In genomic region chr13:46542782-46543181, GRCm38 (mm10) we compare ENCODE assay signal across 18 mouse cellular contexts. TPM values are rescaled to one million over a fixed set of nuclear protein-coding genes. Genes with fewer than 3 reads are reported as not detected.
DNase-seq lines count a peak whose midpoint lies in the region; ATAC-seq and TF ChIP-seq lines count a peak whose summit lies in the region.
"Had no signal": no experiment of that assay in that cellular context is flagged by ENCODE, and none has a peak within 500 bp of the region (broad histone marks: within the 10 kb centered on the region; RNA-seq: fewer than 3 reads in every experiment).

No protein-coding gene starts in this region.

- ATAC-seq in forebrain, embryonic 13.5 days, result peak; percentile 86
- ATAC-seq in forebrain, postnatal 0 days, result peak; percentile 77
- no peak for ATAC-seq in midbrain, postnatal 0 days (ENCODE audit: low FRiP score)
- ATAC-seq in heart, embryonic 11.5 days (replicated peaks; ENCODE audit: insufficient number of reproducible peaks, low FRiP score, low TSS enrichment), result no peak
- ATAC-seq: inflammation-experienced regulatory T-cells, adult 6 months had no signal

- H3K4me3 ChIP-seq in forebrain, embryonic 13.5 days, result no peak overlapping the region
- no peak overlapping the region for H3K4me3 ChIP-seq in forebrain, postnatal 0 days (ENCODE audit: low read depth, low read length)
- H3K4me3 ChIP-seq in midbrain, postnatal 0 days (ENCODE audit: low read depth, low read length), result no peak overlapping the region
- no peak overlapping the region for H3K4me3 ChIP-seq in cerebellum, adult 2 months (replicated peaks; ENCODE audit: insufficient read depth, low read depth, low read length)
- no peak overlapping the region for H3K4me3 ChIP-seq in heart, embryonic 11.5 days (ENCODE audit: low read depth, low read length)
- H3K4me3 ChIP-seq: embryonic facial prominence, embryonic 12.5 days; heart, adult 2 months; limb, embryonic 12.5 days; liver, embryonic 13.5 days; lung, embryonic 15.5 days had no signal

- no peaks in the 10 kb centered on the region for H3K36me3 ChIP-seq in forebrain, embryonic 13.5 days (ENCODE audit: poor library complexity, severe bottlenecking)
- H3K36me3 ChIP-seq in forebrain, postnatal 0 days (ENCODE audit: insufficient read depth), result no peaks in the 10 kb centered on the region
- H3K36me3 ChIP-seq in midbrain, postnatal 0 days (ENCODE audit: insufficient read depth, low read length), result no peaks in the 10 kb centered on the region
- H3K36me3 ChIP-seq in heart, embryonic 11.5 days (ENCODE audit: control insufficient read depth, insufficient read depth, low read length), result 0 out of 2 replicates have a peak, but pooled peaks cover 3% of the 10 kb centered on the region
- H3K36me3 ChIP-seq: embryonic facial prominence, embryonic 12.5 days; limb, embryonic 12.5 days; liver, embryonic 13.5 days; lung, embryonic 15.5 days had no signal

- no peaks in the 10 kb centered on the region for H3K9me3 ChIP-seq in forebrain, embryonic 13.5 days (replicated peaks)
- no peaks in the 10 kb centered on the region for H3K9me3 ChIP-seq in forebrain, postnatal 0 days (ENCODE audit: low read length)
- H3K9me3 ChIP-seq in midbrain, postnatal 0 days (ENCODE audit: low read length), result no peaks in the 10 kb centered on the region
- H3K9me3 ChIP-seq in heart, embryonic 11.5 days (replicated peaks; ENCODE audit: control insufficient read depth, low read length), result no peaks in the 10 kb centered on the region
- H3K9me3 ChIP-seq: embryonic facial prominence, embryonic 12.5 days; limb, embryonic 12.5 days; liver, embryonic 13.5 days; lung, embryonic 15.5 days had no signal

- peak; percentile 48 for DNase-seq in left cerebral cortex, postnatal 4 days
- DNase-seq in left cerebral cortex, adult 8-10 months (ENCODE audit: low spot score in 2 of 2), result no peak
- peak; percentile 54 for DNase-seq in forebrain, postnatal 0 days
- DNase-seq in midbrain, postnatal 0 days (ENCODE audit: low spot score), result peak; percentile 68
- DNase-seq in cerebellum, adult 2 months, result no peak
- DNase-seq: adrenal gland, postnatal 36 days; cerebellum, adult 9-10 months; heart, adult 2 months; liver, embryonic 13.5 days; right cerebral cortex, adult 18-20 months; spleen, adult 18-20 months; thymus, adult 2 months had no signal

- TF ChIP-seq POLR2A in cerebellum, adult 2 months (IDR thresholded peaks at IDR 0.05; ENCODE audit: borderline replicate concordance, insufficient read depth, low read length), result no peak

- no peak overlapping the region for H3K4me2 ChIP-seq in forebrain, embryonic 13.5 days
- H3K4me2 ChIP-seq in forebrain, postnatal 0 days (ENCODE audit: low read depth), result no peak overlapping the region
- no peak overlapping the region for H3K4me2 ChIP-seq in midbrain, postnatal 0 days (ENCODE audit: low read depth, low read length, poor library complexity, severe bottlenecking)
- H3K4me2 ChIP-seq in heart, embryonic 11.5 days, result no peak overlapping the region
- H3K4me2 ChIP-seq: embryonic facial prominence, embryonic 12.5 days; limb, embryonic 12.5 days; liver, embryonic 13.5 days; lung, embryonic 15.5 days had no signal

- peak overlapping the region; percentile 81 for H3K27ac ChIP-seq in forebrain, embryonic 13.5 days
- no peak overlapping the region; the same call in 1 of the 2 replicates for H3K27ac ChIP-seq in forebrain, postnatal 0 days (ENCODE audit: low read depth, low read length)
- H3K27ac ChIP-seq in midbrain, postnatal 0 days (ENCODE audit: low read depth, low read length), result no peak overlapping the region
- H3K27ac ChIP-seq in cerebellum, adult 2 months (ENCODE audit: insufficient read depth, low read length), result no peak overlapping the region
- H3K27ac ChIP-seq in heart, embryonic 11.5 days (ENCODE audit: low read depth, low read length), result no peak overlapping the region; the same call in 1 of the 2 replicates
- H3K27ac ChIP-seq: embryonic facial prominence, embryonic 12.5 days; heart, adult 2 months; limb, embryonic 12.5 days; liver, embryonic 13.5 days; lung, embryonic 15.5 days had no signal

- intact Hi-C loops in left cerebral cortex, postnatal 4 days (cut with DNase I), result no loop called here

- H3K27me3 ChIP-seq in forebrain, embryonic 13.5 days, result no peaks in the 10 kb centered on the region
- H3K27me3 ChIP-seq in forebrain, postnatal 0 days (ENCODE audit: insufficient read depth, low read length), result no peaks in the 10 kb centered on the region
- H3K27me3 ChIP-seq in midbrain, postnatal 0 days (ENCODE audit: insufficient read depth, low read length), result no peaks in the 10 kb centered on the region
- H3K27me3 ChIP-seq in cerebellum, adult 2 months (ENCODE audit: control insufficient read depth, insufficient read depth, low read length), result no peaks in the 10 kb centered on the region
- no peaks in the 10 kb centered on the region for H3K27me3 ChIP-seq in heart, embryonic 11.5 days (ENCODE audit: control insufficient read depth, insufficient read depth, low read length)
- H3K27me3 ChIP-seq: embryonic facial prominence, embryonic 12.5 days; limb, embryonic 12.5 days; liver, embryonic 13.5 days; lung, embryonic 15.5 days had no signal

- no peak overlapping the region for H3K9ac ChIP-seq in forebrain, embryonic 13.5 days
- no peak overlapping the region for H3K9ac ChIP-seq in forebrain, postnatal 0 days
- H3K9ac ChIP-seq in midbrain, postnatal 0 days (replicated peaks; ENCODE audit: low read length, poor library complexity, severe bottlenecking), result no peak overlapping the region
- no peak overlapping the region for H3K9ac ChIP-seq in heart, embryonic 11.5 days (ENCODE audit: low read depth, low read length)
- H3K9ac ChIP-seq: embryonic facial prominence, embryonic 12.5 days; limb, embryonic 12.5 days; liver, embryonic 13.5 days; lung, embryonic 15.5 days had no signal

- no peak for TF ChIP-seq CTCF in forebrain, postnatal 0 days (IDR thresholded peaks at IDR 0.05; ENCODE audit: low read depth)
- no peak for TF ChIP-seq CTCF in midbrain, postnatal 0 days (IDR thresholded peaks at IDR 0.05)
- no peak for TF ChIP-seq CTCF in cerebellum, adult 2 months (IDR thresholded peaks at IDR 0.05; ENCODE audit: borderline replicate concordance, insufficient read depth, low read depth, low read length)

- 28% methylated on average over 7 of the region's 7 CpGs for WGBS in forebrain, embryonic 13.5 days
- WGBS in forebrain, postnatal 0 days, result 18% methylated on average over 7 of the region's 7 CpGs
- WGBS in midbrain, postnatal 0 days, result 64% methylated on average over 7 of the region's 7 CpGs
- WGBS in cerebellum, adult 2 months, result 73% methylated on average over 7 of the region's 7 CpGs
- WGBS in heart, embryonic 11.5 days (ENCODE audit: insufficient replicate concordance), result 82% methylated on average over 7 of the region's 7 CpGs

- peaks cover 64% of the 10 kb centered on the region for H3K4me1 ChIP-seq in forebrain, embryonic 13.5 days
- peaks cover 5% of the 10 kb centered on the region; the same call in 1 of the 2 replicates for H3K4me1 ChIP-seq in forebrain, postnatal 0 days (ENCODE audit: insufficient read depth)
- H3K4me1 ChIP-seq in midbrain, postnatal 0 days (ENCODE audit: insufficient read depth, low read length), result peaks cover 7% of the 10 kb centered on the region; the same call in 1 of the 2 replicates
- peaks cover under 1% of the 10 kb centered on the region; the same call in 1 of the 2 replicates for H3K4me1 ChIP-seq in cerebellum, adult 2 months (ENCODE audit: control insufficient read depth, insufficient read depth, low read length)
- H3K4me1 ChIP-seq in heart, embryonic 11.5 days (ENCODE audit: control insufficient read depth, insufficient read depth, low read length), result peaks cover 5% of the 10 kb centered on the region; the same call in 1 of the 2 replicates
- H3K4me1 ChIP-seq: embryonic facial prominence, embryonic 12.5 days; limb, embryonic 12.5 days; liver, embryonic 13.5 days; lung, embryonic 15.5 days had no signal

RNA-seq across cellular contexts. Expression of gene Cap2, which starts 41.1 kb away (rescaled TPM):
- total RNA-seq in left cerebral cortex, postnatal 4 days (2021), result 10 to 100 TPM; 23.1 to 23.6 TPM
- 100 to 1,000 TPM; 205 to 244 (median 221) TPM for total RNA-seq in left cerebral cortex, adult 8-10 months (2022)
- 10.8 and 11.8 TPM in 2 replicates for polyA plus RNA-seq in forebrain, embryonic 13.5 days (2015; fragmentation: Nextera tagmentation; extraction: Ambion mirVana)
- 16.5 and 19.7 TPM in 2 replicates for total RNA-seq in forebrain, postnatal 0 days (2014; rRNA removed)
- polyA plus RNA-seq in forebrain, postnatal 0 days (2015; fragmentation: Nextera tagmentation; extraction: Ambion mirVana), result 9.9 and 14.6 TPM in 2 replicates
- 17.5 and 21.9 TPM in 2 replicates for total RNA-seq in midbrain, postnatal 0 days (2014; rRNA removed)
- polyA plus RNA-seq in midbrain, postnatal 0 days (2015; fragmentation: Nextera tagmentation; extraction: Ambion mirVana), result 11.7 and 13.1 TPM in 2 replicates
- polyA plus RNA-seq in cerebellum, adult 2 months (2012; rRNA removed), result 80.4 and 94.3 TPM in 2 replicates
- polyA plus RNA-seq in heart, embryonic 11.5 days (2014; fragmentation: Nextera tagmentation; extraction: Ambion mirVana), result 122 and 141 TPM in 2 replicates

Comparison
In these comparisons a context has a peak if more than half of its experiments do, and no peak if none do; other contexts are left out.
1. DNase-seq: peak in left cerebral cortex, postnatal 4 days (single experiment), forebrain, postnatal 0 days (single experiment) and midbrain, postnatal 0 days (single experiment); none in left cerebral cortex, adult 8-10 months (0 of 2) and cerebellum, adult 2 months (0 of 2).
2. ATAC-seq: peak in forebrain, embryonic 13.5 days (single experiment) and forebrain, postnatal 0 days (single experiment); none in midbrain, postnatal 0 days (single experiment) and heart, embryonic 11.5 days (single experiment).